Mouse (Mus musculus): ENCODE measurements around the gene Fam98c. TPM values are rescaled to one million over a fixed set of nuclear protein-coding genes. Genes with fewer than 3 reads are reported as not detected.
"Not testable (repeated sequence)": the region's sequence is repeated elsewhere in the genome, so short reads cannot be mapped to it uniquely, and the experiment has no call there.

Fam98c gene
- total RNA-seq, 4 experiments from 2014 or later, result 27.9 to 32.4 (median 29.9) TPM

GRCm38 (mm10) chr7:29158264-29158663, 2.2 kb upstream of the Fam98c start:
- DNase-seq (ENCODE audit: low spot score in 2 of 2), result no peak

GRCm38 (mm10) chr7:29155196-29155837, 717 bp downstream of the Fam98c start:
- DNase-seq (ENCODE audit: low spot score in 2 of 2), result peak; percentile 78 to 86

DNA sequence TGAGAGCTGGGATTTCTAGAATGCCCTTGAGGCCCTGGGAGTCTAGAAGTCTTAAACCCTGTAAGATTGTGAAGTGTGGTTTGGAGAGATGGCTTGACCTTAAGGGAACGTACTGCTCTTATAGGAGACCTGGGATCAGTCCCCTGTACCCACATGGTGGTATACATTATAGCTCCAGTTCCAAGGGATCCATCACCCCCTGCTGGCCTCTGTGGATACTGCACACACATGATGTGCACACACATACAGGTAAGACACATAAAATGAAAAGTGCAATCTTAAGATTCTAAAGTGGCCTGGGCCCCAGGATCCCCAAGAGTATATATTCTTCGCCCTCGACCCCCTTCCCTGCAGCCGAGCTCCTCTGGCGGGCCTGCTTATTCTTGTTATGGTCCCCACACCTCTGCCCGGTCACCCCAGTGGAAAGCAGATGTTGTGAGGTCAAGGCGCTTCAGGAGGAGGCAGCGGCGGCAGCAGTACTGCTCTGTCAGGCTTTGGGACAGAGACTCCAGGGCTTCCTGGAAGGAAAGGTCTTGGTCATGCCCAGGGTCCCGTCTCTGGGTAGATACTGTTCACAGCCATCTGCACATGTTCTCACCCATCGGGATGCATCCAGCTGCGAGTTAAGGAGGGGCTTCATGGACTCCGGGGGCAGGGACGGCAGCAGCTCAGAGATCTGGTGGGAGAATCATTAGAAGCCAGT, 1.9 kb downstream of the Fam98c start:
- no peak for DNase-seq (ENCODE audit: low spot score in 2 of 2)

DNA sequence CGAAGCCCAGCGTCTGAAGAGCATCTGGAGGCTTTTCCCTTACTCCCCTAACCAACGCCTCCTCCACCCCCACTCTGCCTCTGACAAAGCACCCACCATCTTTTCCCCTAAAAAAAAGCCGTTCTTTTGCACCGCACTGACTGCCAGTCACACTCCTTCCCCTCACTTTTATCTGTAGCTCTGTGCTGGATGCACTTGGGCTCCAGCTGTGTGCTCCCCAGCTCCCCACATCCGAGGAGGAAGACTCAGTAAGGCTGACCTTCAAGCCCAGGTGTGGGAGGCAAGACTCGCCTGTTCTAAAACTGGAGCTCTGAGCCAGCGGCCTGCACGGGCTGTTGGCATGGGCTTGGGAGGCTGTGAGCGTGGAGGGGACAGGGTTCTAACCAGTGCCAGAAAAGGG, 4.5 kb downstream of the Fam98c start:
- DNase-seq (ENCODE audit: low spot score in 2 of 2), result no peak

DNA sequence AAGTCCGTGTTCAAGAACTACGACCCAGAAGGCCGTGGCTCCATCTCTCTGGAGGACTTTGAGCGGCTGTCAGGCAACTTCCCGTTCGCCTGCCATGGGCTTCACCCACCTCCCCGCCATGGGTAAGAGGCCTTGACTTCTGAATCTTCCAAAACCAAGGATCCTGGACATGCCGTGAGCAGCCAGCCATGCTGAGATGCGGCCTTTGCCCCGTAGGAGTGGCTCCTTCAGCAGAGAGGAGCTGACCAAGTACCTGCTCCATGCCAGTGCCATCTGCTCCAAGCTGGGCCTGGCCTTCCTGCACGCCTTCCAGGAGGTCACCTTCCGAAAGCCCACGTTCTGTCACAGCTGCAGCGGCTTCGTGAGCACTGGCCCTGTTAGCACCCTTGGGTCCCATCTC, 7.3 kb downstream of the Fam98c start:
- no peak for DNase-seq (ENCODE audit: low spot score in 2 of 2)

DNA sequence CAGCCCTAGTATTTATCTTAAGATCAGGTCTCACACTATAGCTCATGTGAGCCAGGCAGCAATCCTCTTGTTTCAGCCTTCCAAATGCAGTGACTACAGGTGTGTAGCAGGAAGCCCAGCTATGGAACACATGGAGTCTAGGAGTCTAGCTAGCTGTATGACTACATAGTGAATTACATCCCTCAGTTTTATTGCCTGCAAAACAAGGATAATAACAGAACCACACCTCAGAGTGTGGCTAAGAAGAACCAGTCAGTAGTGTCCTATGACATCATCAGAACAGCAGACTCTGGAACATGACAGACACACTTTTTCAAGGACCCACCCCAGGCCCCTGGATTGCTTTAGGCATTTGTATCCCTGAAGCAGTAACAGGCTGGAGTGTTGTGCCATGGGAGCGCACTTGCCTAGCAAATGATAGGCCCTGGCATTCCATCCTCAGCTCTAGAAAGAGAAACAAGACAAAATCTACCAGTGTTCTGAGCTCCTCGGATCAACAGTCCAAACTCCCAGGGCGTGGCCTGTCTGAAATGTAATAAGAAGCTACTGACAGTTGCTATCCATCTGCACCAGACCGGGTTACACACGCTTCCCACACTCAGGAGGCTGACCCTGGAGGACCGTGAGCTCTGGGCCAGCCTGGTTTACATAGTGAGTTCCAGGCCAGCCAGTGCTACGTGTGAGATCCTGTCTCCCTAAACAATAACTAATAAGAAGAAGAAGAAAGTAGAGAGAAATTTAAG, 9.2 kb downstream of the Fam98c start:
- no peak for DNase-seq (ENCODE audit: low spot score in 2 of 2)

DNA sequence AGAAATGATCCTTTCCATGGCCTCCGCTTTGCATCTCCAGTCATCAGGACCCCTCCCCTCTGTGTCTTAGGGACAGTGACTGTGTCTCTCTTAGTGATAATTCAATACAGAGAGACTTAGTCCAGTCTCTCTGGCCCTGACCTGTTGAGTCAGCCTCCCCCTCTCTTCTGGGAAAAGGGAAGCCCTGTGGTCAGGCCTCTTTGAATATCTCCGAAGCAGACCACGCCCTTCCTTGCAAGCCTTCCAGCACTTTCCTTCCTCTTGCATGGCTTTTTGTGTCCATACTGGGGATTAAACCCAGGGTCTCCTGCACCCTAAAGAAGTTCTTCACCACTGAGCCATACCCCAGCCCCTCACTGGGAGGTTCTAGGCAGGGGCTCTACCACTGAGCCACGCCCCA, 12.0 kb downstream of the Fam98c start:
- DNase-seq (ENCODE audit: low spot score in 2 of 2), result no peak

- DNase-seq (ENCODE audit: low spot score in 2 of 2), result no peak
Observed at GRCm38 (mm10) chr7:29141416-29141815, 14.6 kb downstream of the Fam98c start.

DNA sequence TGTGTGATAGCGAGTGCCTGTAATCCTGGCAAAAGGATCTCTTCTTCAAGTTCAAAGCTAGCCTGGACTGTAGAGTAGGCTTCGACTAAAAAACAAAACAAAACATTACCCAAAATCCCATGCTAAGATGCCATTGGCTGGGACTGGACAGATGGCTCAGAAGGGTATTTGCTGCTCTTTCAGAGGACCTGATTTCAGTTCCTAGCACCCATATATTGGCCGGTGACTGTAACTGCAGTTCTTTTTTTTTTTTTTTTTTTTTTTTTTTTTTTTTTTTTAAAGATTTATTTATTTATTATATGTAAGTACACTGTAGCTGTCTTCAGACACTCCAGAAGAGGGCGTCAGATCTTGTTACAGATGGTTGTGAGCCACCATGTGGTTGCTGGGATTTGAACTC, 16.8 kb downstream of the Fam98c start:
- DNase-seq (ENCODE audit: low spot score in 2 of 2), result not testable (repeated sequence)

- DNase-seq (ENCODE audit: low spot score in 2 of 2), result no peak
Observed at GRCm38 (mm10) chr7:29137429-29137828, 18.6 kb downstream of the Fam98c start.

GRCm38 (mm10) chr7:29134693-29135386, 21.2 kb downstream of the Fam98c start, which contains the start of gene Rasgrp4:
Gene Rasgrp4, plus strand, starts transcription at chr7:29134851.
- no peak for DNase-seq (ENCODE audit: low spot score in 2 of 2)

DNA sequence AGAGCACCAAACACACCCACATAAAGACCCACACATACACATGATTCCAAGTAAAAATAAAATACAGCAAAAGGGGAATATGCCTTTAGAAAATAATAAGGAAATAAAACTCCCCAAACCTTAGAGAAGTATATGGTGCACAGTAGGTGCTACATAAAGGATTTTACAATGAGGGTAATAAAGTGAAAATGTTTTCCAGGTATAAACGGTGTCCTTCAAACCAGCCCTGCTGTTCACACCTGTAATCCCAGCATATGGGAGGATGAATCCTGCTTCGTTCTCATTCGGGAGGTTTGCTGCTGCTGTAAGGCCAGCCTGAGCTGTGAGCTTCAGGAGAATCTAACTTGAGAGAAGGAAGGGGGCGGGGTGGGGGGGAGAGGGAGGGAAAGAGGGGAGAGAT, 21.8 kb downstream of the Fam98c start:
- no peak for DNase-seq (ENCODE audit: low spot score in 2 of 2)

- DNase-seq (ENCODE audit: low spot score in 2 of 2), result no peak
Observed at GRCm38 (mm10) chr7:29128725-29129124, 27.3 kb downstream of the Fam98c start.

- peak in 1 of 2 experiments; percentile 45 for DNase-seq (ENCODE audit: low spot score in 2 of 2)
Observed at GRCm38 (mm10) chr7:29126173-29126915, 29.7 kb downstream of the Fam98c start.

DNA sequence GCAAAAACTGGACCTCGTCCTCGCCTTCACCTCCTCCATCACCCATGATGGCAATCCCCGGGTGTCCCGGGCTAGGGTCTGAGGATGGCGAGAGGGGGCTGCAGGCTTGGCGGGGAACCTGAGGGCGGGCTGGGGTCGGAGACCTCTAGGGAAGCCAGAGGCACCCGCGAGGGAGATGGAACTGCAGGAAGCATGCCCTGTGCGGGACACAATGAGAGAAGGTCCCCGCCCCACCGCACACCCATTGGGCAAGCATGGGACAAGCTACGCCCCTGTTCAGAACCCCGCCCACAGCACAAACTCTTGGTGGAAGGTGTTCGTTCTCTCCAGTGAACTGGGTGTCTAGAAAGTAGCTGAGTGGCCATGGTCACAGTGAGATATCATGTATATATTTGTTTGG, 31.1 kb downstream of the Fam98c start, which contains the start of gene Ryr1:
TSS of gene Ryr1 (minus strand) at position 210 of the 400 bp plus-strand sequence.
- DNase-seq (ENCODE audit: low spot score in 2 of 2), result no peak

- no peak for DNase-seq (ENCODE audit: low spot score in 2 of 2)
Observed at GRCm38 (mm10) chr7:29123531-29124358, 32.3 kb downstream of the Fam98c start.

DNA sequence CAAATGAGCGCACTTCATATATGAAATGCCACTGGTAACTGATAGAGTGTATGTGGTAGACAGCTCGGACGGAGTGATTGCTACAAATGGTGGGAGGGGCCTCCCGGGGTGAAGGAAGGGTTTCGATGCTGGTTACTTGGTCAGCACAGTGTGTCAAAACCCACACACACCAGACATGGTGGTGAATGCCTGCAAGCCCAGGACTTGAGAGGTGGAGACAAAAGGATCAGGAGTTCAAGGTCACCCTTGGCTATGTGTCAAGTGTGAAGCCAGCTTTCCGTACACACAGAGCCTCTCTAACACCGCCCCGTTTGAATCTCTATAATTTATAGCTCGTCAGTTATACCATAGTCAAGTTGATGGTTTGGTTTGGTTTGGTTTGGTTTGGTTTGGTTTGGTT, 33.2 kb downstream of the Fam98c start:
- no peak for DNase-seq (ENCODE audit: low spot score in 2 of 2)

DNA sequence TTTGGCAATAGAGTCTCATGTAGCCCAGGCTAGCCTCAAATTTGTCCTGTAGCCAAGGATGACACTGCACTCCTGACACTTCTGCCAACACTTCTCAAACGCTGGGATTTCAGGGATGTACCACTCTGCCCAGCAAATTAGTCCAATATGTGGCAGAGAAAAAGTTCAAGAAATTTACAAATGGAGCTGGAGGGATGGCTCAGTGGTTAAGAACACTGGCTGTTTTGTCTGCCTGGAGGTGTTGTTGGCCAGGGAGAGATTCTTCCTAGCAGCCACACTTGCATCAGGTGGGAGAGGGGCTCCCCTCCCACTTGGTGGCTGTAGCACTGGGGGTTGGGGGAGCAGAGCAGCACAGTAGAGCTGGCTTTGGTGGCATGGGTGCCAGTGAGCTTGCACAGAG, 36.5 kb downstream of the Fam98c start:
- no peak for DNase-seq (ENCODE audit: low spot score in 2 of 2)

GRCm38 (mm10) chr7:29118142-29118851, 37.7 kb downstream of the Fam98c start:
- no peak for DNase-seq (ENCODE audit: low spot score in 2 of 2)
